Mouse (Mus musculus): ENCODE measurements around the gene Parp2. TPM values are rescaled to one million over a fixed set of nuclear protein-coding genes. Genes with fewer than 3 reads are reported as not detected.

The Parp2 gene
- polyA plus RNA-seq, 1 experiment from 2014 or later = 59.2 TPM

Other genes starting within 250 kb of the Parp2 start
- gene Olfr744, start 193.0 kb upstream of the Parp2 start, polyA plus RNA-seq (2015; fragmentation: Nextera tagmentation; extraction: Ambion mirVana) = not detected in 2 replicates
- gene Olfr745, start 168.5 kb upstream of the Parp2 start, polyA plus RNA-seq (2015; fragmentation: Nextera tagmentation; extraction: Ambion mirVana) = not detected in 2 replicates
- gene Olfr746, start 160.8 kb upstream of the Parp2 start, polyA plus RNA-seq (2015; fragmentation: Nextera tagmentation; extraction: Ambion mirVana) = not detected in 2 replicates
- gene Olfr747, start 114.6 kb upstream of the Parp2 start, polyA plus RNA-seq (2015; fragmentation: Nextera tagmentation; extraction: Ambion mirVana) = not detected in 2 replicates
- not detected in 2 replicates for gene Olfr748, start 100.5 kb upstream of the Parp2 start, polyA plus RNA-seq (2015; fragmentation: Nextera tagmentation; extraction: Ambion mirVana)
- gene Olfr749, start 62.7 kb upstream of the Parp2 start, polyA plus RNA-seq (2015; fragmentation: Nextera tagmentation; extraction: Ambion mirVana) = not detected in 2 replicates
- 60.5 and 61.8 TPM in 2 replicates for gene Ttc5, start 22.3 kb upstream of the Parp2 start, polyA plus RNA-seq (2015; fragmentation: Nextera tagmentation; extraction: Ambion mirVana)
- not detected in 2 replicates for gene Ccnb1ip1, start 109 bp upstream of the Parp2 start, polyA plus RNA-seq (2015; fragmentation: Nextera tagmentation; extraction: Ambion mirVana)
- 10.4 and 13.3 TPM in 2 replicates for gene Tep1, start 62.7 kb downstream of the Parp2 start, polyA plus RNA-seq (2015; fragmentation: Nextera tagmentation; extraction: Ambion mirVana)
- 0.23 and 0.29 TPM in 2 replicates for gene Klhl33, start 89.7 kb downstream of the Parp2 start, polyA plus RNA-seq (2015; fragmentation: Nextera tagmentation; extraction: Ambion mirVana)
- 134 and 136 TPM in 2 replicates for gene Osgep, start 117.1 kb downstream of the Parp2 start, polyA plus RNA-seq (2015; fragmentation: Nextera tagmentation; extraction: Ambion mirVana)
- 236 and 265 TPM in 2 replicates for gene Apex1, start 117.1 kb downstream of the Parp2 start, polyA plus RNA-seq (2015; fragmentation: Nextera tagmentation; extraction: Ambion mirVana)
- gene Pip4p1, start 123.0 kb downstream of the Parp2 start, polyA plus RNA-seq (2015; fragmentation: Nextera tagmentation; extraction: Ambion mirVana) = 65.5 and 67.5 TPM in 2 replicates
- 96.6 and 99.1 TPM in 2 replicates for gene Pnp, start 123.2 kb downstream of the Parp2 start, polyA plus RNA-seq (2015; fragmentation: Nextera tagmentation; extraction: Ambion mirVana)
- gene Gm49342, start 136.7 kb downstream of the Parp2 start, polyA plus RNA-seq (2015; fragmentation: Nextera tagmentation; extraction: Ambion mirVana) = not detected in 2 replicates
- gene Pnp2, start 148.2 kb downstream of the Parp2 start, polyA plus RNA-seq (2015; fragmentation: Nextera tagmentation; extraction: Ambion mirVana) = 2.6 and 3.0 TPM in 2 replicates
- 0.33 and 0.43 TPM in 2 replicates for gene Rnase10, start 199.9 kb downstream of the Parp2 start, polyA plus RNA-seq (2015; fragmentation: Nextera tagmentation; extraction: Ambion mirVana)
- gene Rnase9, start 234.0 kb downstream of the Parp2 start, polyA plus RNA-seq (2015; fragmentation: Nextera tagmentation; extraction: Ambion mirVana) = not detected in 2 replicates
- not detected in 2 replicates for gene Rnase11, start 242.3 kb downstream of the Parp2 start, polyA plus RNA-seq (2015; fragmentation: Nextera tagmentation; extraction: Ambion mirVana)
- gene Rnase12, start 249.8 kb downstream of the Parp2 start, polyA plus RNA-seq (2015; fragmentation: Nextera tagmentation; extraction: Ambion mirVana) = 0.48 and 0.68 TPM in 2 replicates

All from intestine, embryonic 15.5 days (tissue).